Mouse (Mus musculus): ENCODE data around the gene Urah.

The Urah gene

GRCm38 (mm10) chr7:140840750-140841735, 6.2 kb downstream of the Urah start:
- no peak for DNase-seq (ENCODE audit: low spot score)

DNA sequence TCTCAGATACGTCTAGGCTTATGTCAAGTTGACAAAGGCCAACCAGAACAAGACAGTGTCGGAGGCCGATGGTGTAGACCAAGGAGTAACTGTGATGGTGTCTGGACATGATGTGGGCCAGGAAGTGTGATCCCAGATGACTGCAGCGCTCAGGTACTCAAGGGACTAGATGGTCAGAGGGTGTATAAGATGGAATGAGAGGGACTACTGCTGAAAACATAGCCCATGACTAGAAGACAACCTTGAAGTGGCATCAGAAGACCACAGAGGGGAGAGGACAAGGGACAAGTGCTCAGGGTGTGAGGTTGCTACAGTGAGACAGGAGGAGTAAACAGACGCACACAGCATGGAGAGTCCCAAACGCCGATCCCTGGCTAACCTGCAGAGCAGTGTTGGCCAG, 9.0 kb downstream of the Urah start:
- no peak for DNase-seq (ENCODE audit: low spot score)

DNA sequence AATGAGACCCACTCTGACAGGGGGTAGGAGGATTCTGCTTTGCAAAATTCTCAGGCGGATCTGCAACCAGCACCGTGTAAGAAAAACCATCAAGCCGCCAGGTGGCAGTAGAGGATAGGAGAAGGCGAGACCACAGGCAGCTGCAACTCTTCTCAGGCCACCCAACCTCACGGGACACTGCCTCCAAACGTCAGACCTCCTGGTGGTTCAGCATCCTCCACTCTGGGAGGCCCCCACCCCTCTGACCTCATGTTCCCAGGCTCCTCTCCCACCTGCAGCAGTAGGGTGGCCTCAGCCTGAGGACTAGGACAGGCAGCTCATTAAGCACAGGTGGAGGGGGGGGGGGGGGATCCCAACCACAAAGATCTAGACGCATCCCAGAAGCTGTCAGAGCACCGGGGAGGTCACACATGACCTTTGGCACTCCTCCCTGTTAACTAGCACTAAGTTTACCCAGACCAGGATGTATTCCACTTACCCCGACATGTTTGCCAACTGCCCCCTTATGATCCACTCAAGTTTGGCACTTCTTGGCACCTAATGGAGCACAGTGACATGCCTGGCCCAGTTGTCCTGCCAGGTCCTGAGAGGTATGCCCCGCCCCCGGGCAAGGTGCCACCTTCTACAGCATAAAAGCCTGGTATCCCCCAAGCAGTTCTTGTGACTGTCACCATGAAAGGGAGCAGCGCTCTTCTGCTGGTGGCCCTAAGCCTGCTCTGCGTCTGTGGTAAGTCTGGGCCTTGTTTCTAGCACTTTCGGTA, 10.3 kb downstream of the Urah start, which contains the start of gene Scgb1c1:
Gene Scgb1c1, plus strand, starts transcription at position 643 of the 761 bp plus-strand sequence.
- peak; percentile 85 for DNase-seq (ENCODE audit: low spot score)

DNA sequence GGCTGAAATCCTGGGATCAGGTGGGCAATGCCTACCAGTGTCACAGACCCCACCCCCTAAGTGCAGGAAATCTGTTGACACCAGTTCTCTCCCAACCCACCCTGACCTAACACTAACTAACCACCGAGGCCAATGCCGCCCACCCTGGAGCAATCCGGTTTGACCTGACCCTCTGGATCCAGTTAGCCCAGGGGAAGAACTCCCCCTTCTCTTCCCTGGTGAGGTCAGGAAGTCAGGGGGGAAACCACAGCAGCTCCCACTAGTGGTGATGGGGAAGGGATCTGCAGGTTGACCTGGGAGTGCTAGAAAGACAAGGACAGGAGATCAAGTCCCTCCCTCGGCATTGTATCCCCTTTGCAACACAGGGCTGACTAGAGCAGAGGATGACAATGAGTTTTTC, 10.9 kb downstream of the Urah start:
- DNase-seq (ENCODE audit: low spot score) = peak; percentile 3

DNA sequence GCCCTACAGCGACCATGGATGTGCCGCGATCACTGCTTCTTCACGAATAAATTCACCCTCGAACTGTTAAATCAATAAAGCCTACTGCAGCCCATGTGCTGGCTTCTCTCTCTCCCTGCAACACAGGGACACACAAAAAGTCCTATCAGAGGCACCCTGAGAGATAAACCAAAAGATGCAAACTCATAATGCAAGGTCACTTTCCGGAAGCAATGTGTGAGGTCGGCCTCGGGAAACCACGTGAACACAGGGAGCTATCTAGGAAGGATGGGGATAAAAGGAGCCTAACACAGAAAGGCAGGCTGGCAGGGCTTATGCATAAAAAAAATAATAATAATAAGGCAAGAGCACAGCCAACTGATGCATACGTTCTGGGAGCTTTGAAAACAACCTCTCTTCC, 11.9 kb downstream of the Urah start:
- DNase-seq (ENCODE audit: low spot score) = no peak

GRCm38 (mm10) chr7:140847755-140848580, 13.2 kb downstream of the Urah start, which contains the start of gene Odf3:
TSS of gene Odf3 (plus strand) at chr7:140847805.
- DNase-seq (ENCODE audit: low spot score) = peak; percentile 57

GRCm38 (mm10) chr7:140848591-140848990, 13.8 kb downstream of the Urah start:
- DNase-seq (ENCODE audit: low spot score) = peak; percentile 2

DNA sequence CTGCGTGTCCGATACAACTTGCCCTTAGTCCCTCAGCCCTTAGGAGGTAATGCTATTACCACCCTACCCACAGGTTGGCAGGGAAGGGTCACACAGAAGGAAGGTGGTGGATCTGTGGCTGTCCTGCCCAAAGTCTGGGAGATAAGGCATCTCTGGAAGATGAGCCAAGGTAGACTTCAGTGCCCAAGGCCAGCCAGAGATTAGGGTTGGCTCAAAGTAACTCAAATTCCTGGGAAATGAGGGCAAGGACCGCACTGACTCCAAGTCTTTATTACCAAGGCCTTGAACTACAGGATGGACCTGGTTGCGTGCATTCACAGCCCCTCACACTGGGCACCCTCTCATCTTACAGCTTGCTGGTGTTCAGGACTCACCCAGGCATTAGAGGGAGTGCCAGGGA, 17.1 kb downstream of the Urah start:
- no peak for DNase-seq (ENCODE audit: low spot score)

- no peak for DNase-seq (ENCODE audit: low spot score)
These were observed 18.6 kb downstream of the Urah start for GRCm38 (mm10) chr7:140853386-140853785.

DNA sequence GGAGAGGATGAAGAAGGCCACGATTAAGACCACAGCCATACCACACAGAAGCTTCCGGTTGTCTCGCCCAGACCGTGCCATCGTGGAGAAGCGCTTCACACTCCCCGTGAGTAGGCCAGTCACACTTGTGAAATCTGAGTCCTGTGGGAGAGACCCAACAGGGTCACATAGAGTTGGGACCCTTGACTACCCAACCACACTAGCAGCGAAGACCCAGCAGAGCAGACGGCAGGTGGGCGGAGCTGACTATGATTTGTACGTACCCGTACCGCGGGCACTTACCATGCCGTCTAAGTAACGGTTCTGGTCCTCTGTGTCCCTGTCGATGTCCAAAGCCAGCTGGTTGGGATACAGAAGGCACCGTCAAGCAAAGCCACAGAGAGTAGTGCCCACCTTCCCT, 19.7 kb downstream of the Urah start:
- DNase-seq (ENCODE audit: low spot score) = no peak

- no peak for DNase-seq (ENCODE audit: low spot score)
These were observed 20.4 kb downstream of the Urah start for GRCm38 (mm10) chr7:140855181-140855580.

- DNase-seq (ENCODE audit: low spot score) = peak; percentile 80
These were observed 21.3 kb downstream of the Urah start, which contains the start of gene Gm45785 for GRCm38 (mm10) chr7:140855860-140856784. TSS of gene Gm45785 (minus strand) at chr7:140856331.

GRCm38 (mm10) chr7:140856785-140857549, 22.1 kb downstream of the Urah start, which contains the start of gene Ric8a:
TSS of gene Ric8a (plus strand) at chr7:140856957.
- peak; percentile 90 for DNase-seq (ENCODE audit: low spot score)

GRCm38 (mm10) chr7:140857550-140858505, 23.0 kb downstream of the Urah start, which contains the start of gene Bet1l:
TSS of gene Bet1l (minus strand) at chr7:140857577.
- DNase-seq (ENCODE audit: low spot score) = no peak

GRCm38 (mm10) chr7:140858746-140859145, 23.9 kb downstream of the Urah start:
- no peak for DNase-seq (ENCODE audit: low spot score)

GRCm38 (mm10) chr7:140859997-140860396, 25.2 kb downstream of the Urah start:
- DNase-seq (ENCODE audit: low spot score) = no peak

- no peak for DNase-seq (ENCODE audit: low spot score)
These were observed 25.9 kb downstream of the Urah start for GRCm38 (mm10) chr7:140860728-140861127.

DNA sequence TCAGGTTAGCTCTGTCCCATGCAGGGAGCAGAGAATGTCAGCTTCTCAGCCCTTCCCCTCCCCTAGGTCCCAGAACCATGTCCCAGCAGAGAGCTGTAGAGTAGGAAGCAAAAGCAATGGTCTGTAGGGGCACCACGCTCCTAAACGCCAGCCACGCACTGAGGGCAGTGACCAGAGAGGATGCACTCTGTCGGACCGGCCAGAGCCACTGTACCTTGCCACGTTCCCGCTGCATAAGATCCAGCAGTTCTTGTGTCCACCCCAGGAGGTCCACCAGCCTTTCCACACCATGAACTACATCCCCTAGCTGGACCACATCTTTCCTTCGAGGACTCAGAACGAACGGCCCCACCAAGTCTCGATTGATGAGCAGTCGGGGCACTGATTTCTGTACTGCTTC, 29.9 kb downstream of the Urah start:
- DNase-seq (ENCODE audit: low spot score) = no peak

DNA sequence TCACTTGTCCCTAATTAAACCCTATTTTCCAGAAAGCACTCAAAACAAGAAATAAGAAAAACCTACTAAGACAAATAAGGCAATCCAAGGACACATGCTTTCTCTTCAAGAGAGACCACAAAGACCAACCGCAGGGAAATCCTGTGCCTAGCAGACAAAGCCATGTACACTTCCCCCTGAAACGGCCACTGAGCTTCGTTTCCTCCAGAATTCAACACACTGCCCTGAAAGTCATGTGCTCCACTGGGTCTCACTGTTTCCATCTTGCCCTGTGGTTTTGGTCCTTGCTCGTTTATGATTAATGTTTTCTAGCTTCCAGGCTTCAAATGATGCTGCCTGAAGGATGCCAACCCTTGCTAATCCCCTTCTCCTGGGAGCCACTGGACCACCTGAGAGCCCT, 39.4 kb downstream of the Urah start:
- DNase-seq (ENCODE audit: low spot score) = no peak

All from ovary, postnatal 36 days (tissue).